Mouse (Mus musculus): ENCODE results near the gene Ston2. TPM values are rescaled to one million over a fixed set of nuclear protein-coding genes. Genes with fewer than 3 reads are reported as not detected.
A peak's percentile ranks its signal among the peaks of the same experiment; 100 is the strongest.

Ston2 gene
- polyA plus RNA-seq, 1 experiment from 2014 or later: 11.1 TPM

DNA sequence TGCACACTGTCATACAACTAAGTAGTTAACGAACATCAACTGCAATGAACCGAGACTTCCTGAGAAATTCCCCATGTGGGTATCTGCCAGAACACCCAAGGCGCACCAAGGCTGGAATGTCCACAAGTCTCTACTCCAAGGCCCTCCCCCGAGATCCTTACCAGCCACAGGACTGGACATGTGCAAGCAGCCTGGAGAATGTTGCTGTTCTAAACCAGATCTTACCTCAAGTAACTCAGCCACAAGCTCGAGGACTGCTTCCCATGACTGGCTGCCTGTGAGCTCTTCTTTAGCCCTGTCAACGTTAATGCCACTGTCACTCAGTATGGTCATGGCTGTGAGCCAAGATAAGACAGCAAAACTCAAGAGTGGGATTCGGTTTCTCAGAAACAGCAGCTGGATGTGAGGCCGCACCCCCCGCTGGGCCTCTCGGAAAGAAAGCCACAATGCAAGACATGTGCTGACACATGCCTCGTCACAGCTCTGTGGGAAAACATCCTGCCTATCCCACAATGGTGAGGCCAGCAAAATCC is 42.4 kb downstream of the Ston2 start:
- ATAC-seq (ENCODE audit: borderline replicate concordance, extremely low read depth, low FRiP score, low TSS enrichment): peak; percentile 79
- Histone ChIP-seq H3K36me3 (no peaks in the 10 kb centered on the region), H3K9me3 (no peaks in the 10 kb centered on the region), H3K4me2 (no peak overlapping the region), H3K4me1 (peaks cover 7% of the 10 kb centered on the region; the same call in 1 of the 2 replicates), H3K9ac (no peak overlapping the region), H3K27ac (no peak overlapping the region), H3K27me3 (no peaks in the 10 kb centered on the region), H3K4me3 (no peak overlapping the region)
- 30% methylated on average over 11 of the region's 11 CpGs for WGBS

DNA sequence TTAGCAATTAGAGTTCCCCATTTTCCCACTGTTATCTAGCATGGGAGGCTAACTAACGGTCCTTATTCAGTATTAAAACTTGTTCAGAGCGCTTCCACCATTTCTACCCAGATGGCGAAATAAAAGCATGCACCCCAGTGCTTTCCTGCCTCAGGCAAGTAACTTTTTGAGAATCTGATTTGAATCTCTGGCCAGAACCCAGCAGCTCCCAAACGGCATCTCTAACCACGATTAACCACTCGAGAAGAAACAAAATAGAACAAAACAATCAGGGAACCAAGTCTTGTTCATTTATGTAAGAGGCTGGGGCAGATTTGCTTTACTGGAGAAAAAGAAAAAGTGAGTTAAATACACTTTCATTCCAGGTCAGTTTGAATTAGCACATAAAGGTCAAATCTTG is 44.1 kb downstream of the Ston2 start:
- Histone ChIP-seq H3K27me3 (no peaks in the 10 kb centered on the region), H3K9ac (no peak overlapping the region), H3K36me3 (no peaks in the 10 kb centered on the region), H3K4me1 (peaks cover 7% of the 10 kb centered on the region; the same call in 1 of the 2 replicates), H3K4me2 (no peak overlapping the region), H3K4me3 (no peak overlapping the region), H3K9me3 (no peaks in the 10 kb centered on the region), H3K27ac (no peak overlapping the region)
- WGBS: 71% methylated on average over 6 of the region's 6 CpGs
- ATAC-seq (ENCODE audit: borderline replicate concordance, extremely low read depth, low FRiP score, low TSS enrichment): no peak

DNA sequence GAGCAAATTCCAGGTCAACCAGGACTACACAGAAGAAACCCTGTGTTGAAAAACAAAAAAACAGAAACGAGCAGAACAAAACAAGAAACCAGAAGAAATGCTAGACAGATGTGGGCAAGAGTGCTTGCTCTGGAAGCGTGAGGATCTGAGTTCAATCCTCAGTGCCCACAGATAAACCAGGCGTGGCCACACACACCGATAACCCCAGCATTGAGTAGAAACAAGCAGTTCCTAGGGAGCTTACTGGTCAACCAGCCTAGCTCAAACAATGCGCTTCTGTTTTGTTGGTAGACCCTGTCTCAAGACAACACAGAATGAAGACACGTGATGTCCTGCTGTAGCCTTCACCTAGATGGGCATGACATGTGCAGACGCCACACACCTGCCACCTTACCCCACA is 45.3 kb downstream of the Ston2 start:
- Histone ChIP-seq H3K9ac (no peak overlapping the region), H3K4me3 (no peak overlapping the region), H3K9me3 (no peaks in the 10 kb centered on the region), H3K4me2 (no peak overlapping the region), H3K36me3 (no peaks in the 10 kb centered on the region), H3K27me3 (no peaks in the 10 kb centered on the region), H3K27ac (no peak overlapping the region), H3K4me1 (peaks cover 7% of the 10 kb centered on the region; the same call in 1 of the 2 replicates)
- WGBS: 92% methylated on average over 7 of the region's 7 CpGs
- ATAC-seq (ENCODE audit: borderline replicate concordance, extremely low read depth, low FRiP score, low TSS enrichment): no peak

DNA sequence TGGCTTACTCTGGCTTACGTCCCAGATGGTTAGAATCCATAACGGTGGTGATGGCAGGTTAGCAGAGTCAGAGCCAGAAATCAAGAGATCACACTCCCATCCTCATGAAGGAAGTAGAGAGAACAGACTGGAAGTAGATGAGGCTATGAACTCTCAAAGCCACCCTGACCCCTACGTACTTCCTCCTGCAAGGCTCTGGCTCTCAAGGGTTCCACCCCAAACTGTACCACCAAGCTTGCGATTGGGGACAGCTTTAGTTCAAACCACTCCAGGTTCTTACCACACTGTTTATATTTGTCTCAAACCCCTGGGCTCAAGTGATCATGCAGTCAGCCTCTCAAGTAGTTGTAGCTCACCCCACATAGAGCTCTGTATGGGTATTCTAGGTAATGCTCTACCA is 49.8 kb downstream of the Ston2 start:
- Histone ChIP-seq H3K9ac (no peak overlapping the region), H3K27ac (no peak overlapping the region), H3K4me1 (peaks cover 6% of the 10 kb centered on the region; the same call in 1 of the 2 replicates), H3K27me3 (no peaks in the 10 kb centered on the region), H3K4me2 (no peak overlapping the region), H3K9me3 (no peaks in the 10 kb centered on the region), H3K36me3 (no peaks in the 10 kb centered on the region), H3K4me3 (no peak overlapping the region)
- no peak for ATAC-seq (ENCODE audit: borderline replicate concordance, extremely low read depth, low FRiP score, low TSS enrichment)
- 73% methylated on average over 4 of the region's 4 CpGs for WGBS

DNA sequence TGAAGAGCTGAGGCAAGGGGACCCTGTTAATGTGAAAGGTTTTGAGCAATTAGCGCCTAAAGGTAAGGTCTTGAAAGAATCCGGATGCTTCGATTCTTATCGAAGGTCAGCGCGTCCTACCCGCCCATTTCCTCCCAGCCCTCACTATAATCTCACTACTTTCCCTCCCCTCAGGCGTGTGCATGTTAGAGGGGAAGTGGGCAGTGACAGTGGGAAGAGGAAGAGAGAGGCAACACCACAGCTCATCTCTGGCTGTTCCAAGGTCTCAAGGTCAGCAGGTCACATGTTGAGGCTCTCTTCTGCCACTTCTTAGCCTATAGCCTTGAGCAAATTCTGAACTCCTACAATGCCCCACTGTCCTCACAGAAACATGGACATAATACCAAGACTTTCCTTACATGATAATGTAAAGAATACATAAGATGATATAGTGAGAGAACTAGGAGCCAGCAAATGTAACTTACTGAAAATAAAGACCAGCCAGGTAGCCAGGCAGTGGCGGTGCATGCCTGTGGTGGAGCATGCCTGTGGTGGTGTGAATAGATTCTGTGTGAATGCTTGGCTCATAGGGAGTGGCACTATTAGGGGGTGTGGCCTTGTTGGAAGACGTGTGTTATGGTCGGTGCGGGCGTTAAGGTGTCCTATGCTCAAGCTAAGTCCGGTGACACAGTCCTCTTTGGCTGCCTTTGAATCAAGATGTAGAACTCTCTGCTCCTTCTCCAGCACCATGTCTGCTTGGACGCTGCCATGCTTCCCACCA is 51.8 kb downstream of the Ston2 start:
- no peak overlapping the region for H3K9ac ChIP-seq
- no peak for ATAC-seq (ENCODE audit: borderline replicate concordance, extremely low read depth, low FRiP score, low TSS enrichment)
- peaks cover 6% of the 10 kb centered on the region; the same call in 1 of the 2 replicates for H3K4me1 ChIP-seq
- no peaks in the 10 kb centered on the region for H3K9me3 ChIP-seq
- H3K27ac ChIP-seq: no peak overlapping the region
- no peak overlapping the region for H3K4me3 ChIP-seq
- no peak overlapping the region for H3K4me2 ChIP-seq
- WGBS: 92% methylated on average over 15 of the region's 15 CpGs
- no peaks in the 10 kb centered on the region for H3K36me3 ChIP-seq
- H3K27me3 ChIP-seq: no peaks in the 10 kb centered on the region

DNA sequence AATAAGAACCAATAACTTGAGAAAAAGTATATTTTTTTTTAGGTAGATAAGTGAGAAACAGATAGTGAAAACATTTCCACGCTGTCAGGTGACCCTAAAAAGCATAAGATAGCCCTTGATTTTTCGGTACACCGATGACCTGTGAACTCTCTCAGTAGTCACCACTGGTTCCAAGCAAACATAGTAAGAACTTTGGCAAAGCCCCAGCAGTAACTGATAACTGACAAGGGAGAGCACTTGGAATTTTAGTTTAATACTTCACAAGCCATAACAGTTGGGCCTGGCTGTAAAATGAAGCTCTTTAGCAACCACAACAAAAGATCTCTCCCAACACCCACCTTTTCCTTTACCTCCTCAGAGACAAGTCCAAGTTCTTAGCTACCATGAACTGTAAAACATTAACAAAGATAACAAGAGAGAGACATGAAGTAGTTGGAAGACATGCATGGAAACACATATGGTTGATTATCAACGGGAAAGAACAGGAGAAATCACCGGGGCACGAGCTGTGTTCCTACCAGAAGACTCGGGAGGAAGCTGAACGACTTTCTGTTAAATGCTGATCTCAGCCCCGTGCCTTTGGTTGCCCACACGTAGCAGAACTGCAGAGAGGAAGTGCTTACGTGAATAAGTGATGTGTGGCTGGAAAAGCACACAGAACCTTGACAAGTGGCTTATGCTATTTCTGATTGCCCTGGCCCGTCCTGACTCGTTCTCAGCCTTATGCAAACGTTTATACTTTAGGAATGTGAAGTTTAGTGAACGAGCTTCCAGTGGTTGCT is 53.8 kb downstream of the Ston2 start:
- Histone ChIP-seq H3K27ac (peak overlapping the region; percentile 55), H3K36me3 (no peaks in the 10 kb centered on the region)
- ATAC-seq (ENCODE audit: borderline replicate concordance, extremely low read depth, low FRiP score, low TSS enrichment): no peak

DNA sequence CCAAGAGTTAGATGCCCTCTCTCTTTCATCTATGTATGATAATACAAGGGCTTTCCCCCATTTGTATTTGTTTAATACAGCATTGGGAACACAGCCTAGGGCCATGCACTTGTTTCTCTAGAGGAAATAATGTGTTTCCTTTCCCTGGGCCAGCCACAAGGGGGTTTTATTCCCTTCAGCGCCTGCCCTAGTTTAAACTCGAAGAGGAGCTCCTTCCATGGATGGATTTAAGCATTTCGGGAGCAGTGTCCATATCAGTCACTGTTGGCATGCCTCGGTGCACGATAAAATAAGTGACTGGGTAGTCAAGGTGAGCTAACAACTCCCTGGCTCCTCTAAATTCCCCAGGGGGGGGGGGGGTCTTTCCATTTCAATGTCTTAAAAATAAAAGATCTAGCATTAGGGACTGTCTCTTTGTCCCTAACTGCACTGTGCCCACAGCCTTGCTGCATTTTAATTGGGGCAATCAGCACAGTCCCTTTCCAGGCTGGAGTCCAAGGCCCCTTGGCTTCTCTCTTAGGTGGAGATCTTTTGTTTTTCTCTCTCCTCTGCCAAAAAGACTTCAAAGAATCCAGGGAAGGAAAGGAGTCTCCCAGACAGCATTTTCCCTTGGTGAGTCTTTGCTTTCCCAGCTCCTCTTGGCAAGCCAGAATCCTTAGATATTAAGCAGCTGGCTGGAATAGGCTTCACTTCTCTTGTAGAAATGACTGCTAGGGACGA is 55.3 kb downstream of the Ston2 start:
- Histone ChIP-seq H3K27ac (no peak overlapping the region), H3K4me2 (no peak overlapping the region), H3K4me1 (peaks cover 6% of the 10 kb centered on the region; the same call in 1 of the 2 replicates), H3K9ac (no peak overlapping the region), H3K36me3 (no peaks in the 10 kb centered on the region), H3K27me3 (no peaks in the 10 kb centered on the region), H3K4me3 (no peak overlapping the region), H3K9me3 (no peaks in the 10 kb centered on the region)
- no peak for ATAC-seq (ENCODE audit: borderline replicate concordance, extremely low read depth, low FRiP score, low TSS enrichment)
- 69% methylated on average over 6 of the region's 6 CpGs for WGBS

More for the DNA sequence above, 53.8 kb downstream of the Ston2 start:
- Histone ChIP-seq H3K27me3 (no peaks in the 10 kb centered on the region), H3K4me1 (peaks cover 6% of the 10 kb centered on the region; the same call in 1 of the 2 replicates), H3K4me3 (no peak overlapping the region), H3K9ac (no peak overlapping the region), H3K4me2 (no peak overlapping the region), H3K9me3 (no peaks in the 10 kb centered on the region)
- WGBS: 23% methylated on average over 15 of the region's 15 CpGs

DNA sequence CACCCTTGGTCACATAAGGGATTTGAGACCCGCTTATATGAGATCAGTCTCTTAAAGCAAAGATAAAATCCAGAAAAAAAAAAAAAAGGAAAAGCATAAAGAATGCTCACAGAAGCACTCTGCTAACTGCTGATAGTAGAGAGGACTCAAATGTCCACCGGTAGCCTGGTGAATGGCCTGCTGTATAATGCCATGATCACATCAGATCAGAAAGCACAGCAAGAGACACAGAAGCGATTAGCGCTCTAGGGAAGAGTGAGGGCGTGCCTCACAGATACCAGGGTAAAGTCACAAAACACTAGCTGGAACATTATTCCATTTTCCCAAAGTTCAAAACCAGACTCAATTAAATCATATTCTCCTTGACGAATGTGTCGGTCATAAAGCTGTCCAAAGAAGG is 62.0 kb downstream of the Ston2 start:
- Histone ChIP-seq H3K9me3 (no peaks in the 10 kb centered on the region), H3K4me1 (no peaks in the 10 kb centered on the region), H3K4me2 (no peak overlapping the region), H3K27me3 (no peaks in the 10 kb centered on the region), H3K9ac (no peak overlapping the region), H3K36me3 (no peaks in the 10 kb centered on the region), H3K27ac (no peak overlapping the region), H3K4me3 (no peak overlapping the region)
- 90% methylated on average over 7 of the region's 7 CpGs for WGBS
- ATAC-seq (ENCODE audit: borderline replicate concordance, extremely low read depth, low FRiP score, low TSS enrichment): no peak

DNA sequence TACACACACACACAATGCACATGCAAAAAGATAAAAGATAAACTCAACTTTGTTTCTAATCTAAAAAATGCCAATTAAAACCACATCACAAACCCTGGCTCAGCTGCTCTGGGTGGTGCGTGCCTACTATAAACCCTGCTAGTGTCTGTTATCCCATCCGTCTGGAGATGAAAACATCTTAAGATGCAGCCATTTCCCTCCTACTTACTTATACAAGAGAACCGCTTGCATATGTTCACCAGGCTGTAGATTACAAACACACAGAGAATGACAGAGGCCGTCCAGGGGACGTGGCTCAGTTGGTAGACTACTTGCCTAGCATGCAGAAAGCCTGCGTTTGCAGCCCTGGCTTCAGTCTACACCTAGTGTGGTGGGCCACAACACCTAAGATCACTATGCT is 64.3 kb downstream of the Ston2 start:
- no peaks in the 10 kb centered on the region for H3K27me3 ChIP-seq
- ATAC-seq (ENCODE audit: borderline replicate concordance, extremely low read depth, low FRiP score, low TSS enrichment): no peak
- H3K4me1 ChIP-seq: no peaks in the 10 kb centered on the region
- H3K9ac ChIP-seq: no peak overlapping the region
- no peak overlapping the region for H3K4me2 ChIP-seq
- H3K9me3 ChIP-seq: no peaks in the 10 kb centered on the region
- no peak overlapping the region for H3K27ac ChIP-seq
- H3K36me3 ChIP-seq: no peaks in the 10 kb centered on the region
- WGBS: 72% methylated on average over 6 of the region's 6 CpGs
- no peak overlapping the region for H3K4me3 ChIP-seq

DNA sequence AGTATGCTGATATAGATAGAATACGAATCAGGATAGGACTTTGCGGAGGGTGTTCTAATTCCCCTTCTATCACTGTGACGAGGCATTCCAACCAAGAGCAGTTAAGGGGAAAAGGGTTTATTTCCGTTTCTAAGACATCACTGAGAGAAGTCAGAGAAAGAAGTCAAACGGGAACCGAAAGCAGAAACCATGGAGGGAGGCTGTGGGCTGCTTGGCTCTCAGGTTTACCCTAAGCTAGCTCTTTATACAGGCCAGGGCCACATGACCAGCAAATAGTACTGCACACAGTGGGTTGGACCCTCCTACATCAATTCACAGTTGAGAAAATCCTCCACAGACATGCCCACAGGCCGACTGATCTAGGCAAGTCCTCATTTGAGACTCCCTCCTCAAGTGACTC is 69.1 kb downstream of the Ston2 start:
- H3K27ac ChIP-seq: no peak overlapping the region
- no peaks in the 10 kb centered on the region for H3K4me1 ChIP-seq
- H3K9me3 ChIP-seq: no peaks in the 10 kb centered on the region
- ATAC-seq (ENCODE audit: borderline replicate concordance, extremely low read depth, low FRiP score, low TSS enrichment): no peak
- H3K27me3 ChIP-seq: no peaks in the 10 kb centered on the region
- H3K36me3 ChIP-seq: no peaks in the 10 kb centered on the region
- no peak overlapping the region for H3K4me3 ChIP-seq
- no peak overlapping the region for H3K9ac ChIP-seq
- H3K4me2 ChIP-seq: no peak overlapping the region
- WGBS: 79% methylated on average over 7 of the region's 7 CpGs

DNA sequence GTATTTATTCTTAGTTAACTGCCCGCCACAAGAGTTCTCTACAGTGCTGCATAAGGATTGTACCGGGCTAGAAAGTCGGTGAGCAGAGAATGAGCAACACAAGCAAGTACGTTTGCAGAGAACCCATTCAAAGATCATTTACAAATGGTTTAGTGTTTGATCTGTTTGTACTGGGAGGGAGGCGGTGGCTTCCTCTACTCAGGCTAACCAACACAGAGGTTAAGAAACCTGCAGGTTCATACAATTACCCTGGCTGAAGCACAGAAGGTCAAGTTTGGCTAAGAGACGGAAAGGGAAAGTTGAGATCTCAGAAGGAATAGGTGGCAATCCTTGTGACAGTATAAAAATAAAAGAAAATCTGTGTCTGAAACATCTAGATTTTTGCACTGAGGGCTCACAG is 72.5 kb downstream of the Ston2 start:
- Histone ChIP-seq H3K9ac (no peak overlapping the region), H3K36me3 (no peaks in the 10 kb centered on the region), H3K4me3 (no peak overlapping the region), H3K4me1 (no peaks in the 10 kb centered on the region), H3K9me3 (no peaks in the 10 kb centered on the region), H3K27me3 (no peaks in the 10 kb centered on the region), H3K4me2 (no peak overlapping the region), H3K27ac (no peak overlapping the region)
- ATAC-seq (ENCODE audit: borderline replicate concordance, extremely low read depth, low FRiP score, low TSS enrichment): no peak
- WGBS: 60% methylated on average over 6 of the region's 6 CpGs

All from lung, embryonic 15.5 days (tissue).